Mouse (Mus musculus): Measurements from ENCODE around the gene Tmem243.

Tmem243 gene

DNA sequence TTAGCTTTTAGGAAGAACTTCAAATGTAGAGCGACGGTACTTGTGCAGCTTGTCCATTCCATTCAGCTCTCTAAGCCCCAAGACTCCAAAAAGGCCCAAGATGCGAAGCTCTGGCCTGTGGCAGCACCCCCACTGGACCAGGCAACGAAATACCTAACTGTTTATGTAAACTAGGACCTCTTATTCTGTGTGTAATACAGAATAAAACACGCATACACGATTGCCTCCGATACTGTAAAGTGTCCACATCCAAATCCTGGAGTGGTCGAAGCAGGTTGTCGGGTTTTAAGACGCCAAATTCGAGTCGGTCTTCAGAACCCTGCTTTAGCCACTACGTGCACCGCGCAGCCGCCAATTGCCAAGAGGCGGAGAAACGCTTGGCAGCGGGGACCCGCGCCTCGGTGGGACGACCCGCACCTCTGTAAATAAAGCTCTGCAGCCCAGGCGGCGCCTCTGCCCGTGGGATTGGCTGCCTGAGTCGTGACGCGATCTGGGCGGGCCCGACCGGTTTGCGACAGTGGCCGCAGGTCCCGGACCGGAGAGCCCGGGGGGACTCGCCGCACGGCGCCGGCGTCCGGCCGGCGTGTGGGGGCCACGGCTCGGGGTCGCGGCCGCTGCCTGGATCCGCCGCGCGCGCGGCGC is at the start of gene Tmem243:
TSS of gene Tmem243 (plus strand) at position 462 of the 642 bp plus-strand sequence.
- DNase-seq, result peak; percentile 95

DNA sequence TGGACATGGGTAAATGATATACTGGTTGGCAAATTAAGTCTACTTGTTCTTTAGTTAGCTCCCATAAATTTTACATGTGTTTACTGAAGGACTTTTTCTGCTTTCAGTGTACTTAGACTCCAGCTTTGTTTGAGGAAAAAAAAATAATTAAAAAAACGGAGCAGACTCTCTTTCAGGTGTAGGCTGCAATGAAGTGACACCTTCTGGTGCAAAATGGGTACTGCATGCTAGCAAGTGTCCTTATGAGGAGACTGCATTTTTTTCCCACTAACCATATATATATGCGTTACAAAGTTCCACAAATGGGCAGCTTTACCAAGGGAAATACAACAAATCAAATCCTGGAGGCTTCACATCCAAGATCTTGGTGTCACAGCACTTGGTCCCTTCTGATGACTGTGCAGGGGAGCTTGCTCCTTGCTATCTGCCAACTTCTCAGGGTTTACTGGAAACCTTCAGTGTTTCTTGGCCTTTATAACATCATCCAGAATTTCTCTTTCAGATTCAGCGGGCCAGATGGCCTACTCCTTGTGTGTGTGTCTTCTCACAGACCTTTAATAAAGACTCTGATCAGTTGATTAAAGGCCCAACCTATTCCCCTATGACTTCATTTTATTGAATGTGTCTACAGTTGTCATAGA is 44.3 kb upstream of the Tmem243 start:
- DNase-seq, result peak; percentile 75

DNA sequence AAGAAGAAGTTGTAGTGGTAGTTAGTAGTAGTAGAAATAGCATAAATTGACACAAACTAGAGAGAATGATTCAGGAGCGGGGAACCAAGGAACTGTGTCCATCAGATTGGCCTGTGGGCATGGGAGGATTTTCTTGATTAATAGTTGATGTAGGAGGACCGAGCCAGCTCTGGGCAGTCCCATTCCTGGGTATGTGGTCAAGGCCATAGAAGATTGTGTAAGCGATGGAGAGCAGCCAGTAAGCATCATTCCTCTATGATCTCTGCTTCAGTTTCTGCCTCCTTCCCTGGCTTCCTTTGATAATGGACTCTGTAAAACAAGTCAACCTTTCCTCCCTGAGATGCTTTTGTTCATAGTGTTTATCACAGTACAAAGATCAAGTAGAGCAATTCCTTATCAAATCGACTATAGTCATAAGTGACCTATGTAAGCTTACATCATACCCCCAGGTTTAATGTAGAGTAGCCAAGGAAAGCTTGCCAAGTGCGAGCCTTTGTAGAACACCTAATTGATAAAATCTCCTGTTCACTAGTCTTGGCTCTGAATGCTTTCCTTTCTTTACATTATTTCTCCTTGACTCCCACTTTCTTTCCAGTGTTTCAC is 43.1 kb upstream of the Tmem243 start:
- DNase-seq, result no peak

DNA sequence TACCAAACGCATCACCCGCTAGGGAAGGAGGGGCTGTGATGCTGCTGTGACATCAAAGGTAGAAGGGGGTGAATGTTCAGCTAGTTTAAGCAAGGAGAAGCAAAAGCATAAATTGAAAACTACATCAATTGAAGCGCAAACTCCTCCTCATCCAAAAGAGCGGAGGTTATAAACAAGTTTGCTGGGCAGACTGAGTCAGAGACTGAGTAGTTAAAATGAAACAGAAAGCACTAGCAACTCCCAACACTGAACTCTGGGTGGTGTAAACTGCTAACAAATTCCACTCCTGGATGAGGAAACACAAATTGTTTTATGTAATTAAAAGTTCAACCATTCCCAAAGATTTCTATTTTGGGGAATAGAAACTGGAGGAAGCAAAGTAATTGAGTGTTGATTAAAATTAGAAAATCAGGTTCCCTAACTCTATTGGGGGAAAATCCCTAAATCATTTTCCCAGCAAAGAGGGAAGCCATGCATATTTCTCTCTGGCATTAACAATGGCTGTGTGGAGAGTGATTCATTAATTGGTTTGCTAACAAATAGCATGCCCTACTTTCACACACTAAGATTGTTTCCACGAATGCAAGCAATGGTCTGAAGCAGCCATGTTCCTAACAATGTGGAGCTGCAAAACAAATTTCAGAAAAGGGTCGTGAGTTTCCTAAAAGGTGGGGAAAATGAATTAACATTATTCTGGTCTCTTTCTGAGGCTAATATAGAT is 41.0 kb upstream of the Tmem243 start:
- no peak for DNase-seq

DNA sequence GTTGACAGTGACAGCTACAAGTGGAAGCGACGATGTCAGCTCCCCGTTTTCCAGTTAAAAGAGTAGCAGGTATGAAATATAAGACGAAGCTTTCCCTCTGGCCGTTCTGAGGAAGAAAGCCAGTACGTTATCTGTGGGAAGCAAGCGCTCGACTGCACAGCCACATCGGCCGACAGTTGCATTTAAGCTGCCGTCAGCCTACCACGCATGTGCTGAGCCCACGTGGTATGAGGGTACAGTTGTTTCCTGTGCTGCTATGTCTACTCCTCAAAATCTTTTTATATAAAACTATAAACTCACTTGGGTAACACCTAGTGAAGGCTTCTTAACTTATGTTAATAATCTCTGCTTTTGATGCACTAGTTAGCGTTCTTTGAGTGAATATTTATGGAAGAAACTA is 40.2 kb upstream of the Tmem243 start:
- no peak for DNase-seq

DNA sequence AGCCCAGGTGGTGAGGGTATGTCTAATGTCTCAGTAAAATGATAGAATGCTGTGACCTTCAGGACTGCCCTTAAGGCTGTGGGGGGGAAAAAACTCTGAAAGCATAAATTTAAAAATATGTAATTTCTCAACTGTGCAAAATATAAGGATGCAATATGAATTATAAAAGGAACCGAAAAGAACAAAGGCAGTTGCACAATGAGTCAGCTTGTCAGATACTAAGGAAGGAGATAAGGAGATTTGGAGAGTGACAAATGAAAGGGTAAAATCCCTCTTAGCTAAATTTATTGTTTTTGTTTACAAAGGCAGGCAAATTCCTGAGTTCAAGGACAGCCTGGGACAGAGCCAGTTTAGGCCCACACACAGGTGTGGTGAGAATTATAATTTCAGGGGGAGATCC is 36.3 kb upstream of the Tmem243 start:
- no peak for DNase-seq

DNA sequence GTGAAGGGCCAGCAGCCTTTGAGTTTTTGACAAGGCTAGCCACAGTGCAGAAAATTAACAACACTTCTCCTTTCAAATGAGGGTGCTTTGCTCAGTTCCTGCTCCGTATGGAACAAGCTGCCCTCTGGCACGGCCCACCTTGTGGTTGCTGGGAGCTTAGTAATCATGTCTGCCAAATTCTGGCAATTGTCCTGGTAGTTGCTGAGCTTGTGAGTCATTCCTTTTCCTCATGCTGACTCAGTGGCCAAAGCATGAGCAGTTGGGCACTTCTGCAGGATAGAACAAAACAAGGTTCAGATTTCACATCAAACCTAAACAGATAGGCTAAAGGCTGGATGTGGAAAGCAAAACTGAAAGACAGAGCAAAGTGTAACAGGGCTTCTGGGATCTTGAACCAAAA is 31.6 kb upstream of the Tmem243 start:
- DNase-seq, result peak; percentile 29

DNA sequence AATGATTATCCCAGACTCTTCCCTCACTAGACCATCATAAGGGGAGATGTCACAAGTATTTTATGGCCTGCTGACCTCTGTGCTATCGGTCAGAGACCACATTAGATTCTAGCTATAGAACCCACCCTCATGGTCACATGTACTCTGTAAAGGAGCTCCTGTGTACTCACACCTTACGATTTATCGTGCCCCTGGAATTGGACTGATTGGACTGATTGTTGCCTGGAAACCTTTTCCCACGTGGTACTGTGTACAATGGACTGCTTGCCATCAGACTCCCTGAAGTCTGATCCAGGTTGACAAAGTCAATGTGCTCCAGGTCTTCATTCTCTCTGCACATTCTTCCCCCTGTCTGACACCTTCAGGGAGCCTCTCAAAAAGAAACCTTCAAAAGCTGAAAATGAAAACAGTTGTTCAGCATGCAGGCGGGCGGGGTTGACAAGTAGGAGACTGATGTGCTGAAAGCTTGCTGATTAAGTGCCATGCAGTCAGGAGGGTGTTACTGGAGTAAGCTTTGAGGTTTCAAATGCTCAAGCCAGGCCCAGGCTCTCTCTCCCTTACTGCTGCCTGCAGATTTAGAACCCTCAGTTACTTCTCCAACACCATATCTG is 30.8 kb upstream of the Tmem243 start:
- DNase-seq, result no peak

DNA sequence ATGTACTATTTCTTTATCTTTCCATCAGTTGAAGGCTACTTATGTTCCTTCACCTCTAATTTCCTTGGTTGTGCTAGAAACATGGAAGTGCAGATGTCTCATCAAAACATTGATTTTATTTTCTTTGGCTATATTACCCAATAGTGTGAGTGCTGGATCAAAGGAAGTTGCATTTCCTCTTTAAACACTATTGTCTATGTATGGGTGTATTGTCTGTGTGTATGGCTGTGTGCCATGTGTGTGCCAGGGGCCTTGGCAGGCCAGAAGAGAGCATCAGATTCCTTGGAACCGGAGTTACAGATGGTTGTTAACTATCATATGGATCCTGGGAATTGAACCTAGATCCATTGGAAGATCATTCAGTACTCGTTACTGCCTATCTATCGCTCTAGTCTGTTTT is 29.1 kb upstream of the Tmem243 start:
- DNase-seq, result no peak

DNA sequence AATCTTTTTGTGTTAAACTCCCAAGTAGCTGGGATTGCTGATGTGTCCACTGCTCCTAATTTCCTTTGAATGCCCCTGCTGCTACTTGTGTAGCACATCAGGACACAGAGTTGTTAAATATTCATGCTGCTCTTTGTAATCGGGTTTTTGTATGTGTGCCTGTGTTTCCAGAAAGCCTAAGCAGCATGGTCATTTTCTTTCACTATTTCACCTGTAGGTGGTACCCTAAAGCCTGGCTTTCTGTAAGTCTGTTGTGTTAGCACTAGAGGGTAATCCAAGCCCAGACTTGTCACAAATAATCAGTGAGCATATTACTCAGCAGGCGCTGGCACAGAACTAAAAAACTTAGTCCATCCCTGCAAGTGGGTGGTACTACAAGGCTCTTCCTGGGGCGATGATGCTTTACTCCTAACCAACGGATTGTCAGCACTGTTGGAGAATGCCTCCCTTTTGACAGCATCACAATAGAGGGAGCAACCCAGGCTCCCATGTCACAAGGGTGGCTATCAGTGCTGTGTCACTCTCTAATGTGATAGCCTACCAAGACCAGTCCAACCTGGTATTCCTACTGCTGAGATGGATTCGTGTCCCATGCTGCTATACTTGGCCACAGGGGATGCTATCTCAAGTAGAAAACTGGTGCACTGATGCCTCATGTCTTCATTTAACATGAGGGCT is 27.2 kb upstream of the Tmem243 start:
- peak; percentile 32 for DNase-seq

DNA sequence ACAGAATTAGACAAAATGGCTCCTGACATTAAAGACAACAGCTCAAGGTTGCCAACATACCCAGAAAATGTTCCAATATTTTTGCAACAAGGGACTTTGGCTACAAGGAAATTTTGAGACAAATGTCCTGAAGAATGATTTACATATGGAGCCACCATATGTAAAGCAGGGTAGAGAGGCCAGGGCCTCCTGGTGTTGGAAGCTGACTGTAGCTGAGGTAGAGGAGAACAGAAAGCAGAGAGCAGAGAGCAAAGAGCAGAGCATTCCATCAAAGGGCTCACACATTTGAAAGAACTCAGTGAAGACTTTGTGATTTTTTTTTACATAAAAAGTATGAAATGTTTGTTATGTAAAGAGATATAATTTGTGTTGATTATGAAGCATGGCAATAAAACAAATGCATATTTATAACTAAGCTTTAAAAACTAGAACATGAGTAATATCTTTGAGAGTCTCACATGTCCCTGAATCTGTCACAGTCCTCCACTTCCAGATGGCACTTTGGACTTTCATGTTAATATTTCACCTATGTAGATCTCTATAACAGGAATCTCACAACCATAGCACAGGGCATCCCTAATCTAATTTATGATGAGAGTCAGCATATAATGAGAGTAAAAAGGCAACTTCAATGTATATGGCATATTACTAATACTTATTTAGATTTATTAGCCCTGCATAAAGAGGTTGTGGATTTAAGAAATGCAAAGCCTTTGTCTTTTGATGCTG is 20.5 kb upstream of the Tmem243 start:
- DNase-seq, result no peak

DNA sequence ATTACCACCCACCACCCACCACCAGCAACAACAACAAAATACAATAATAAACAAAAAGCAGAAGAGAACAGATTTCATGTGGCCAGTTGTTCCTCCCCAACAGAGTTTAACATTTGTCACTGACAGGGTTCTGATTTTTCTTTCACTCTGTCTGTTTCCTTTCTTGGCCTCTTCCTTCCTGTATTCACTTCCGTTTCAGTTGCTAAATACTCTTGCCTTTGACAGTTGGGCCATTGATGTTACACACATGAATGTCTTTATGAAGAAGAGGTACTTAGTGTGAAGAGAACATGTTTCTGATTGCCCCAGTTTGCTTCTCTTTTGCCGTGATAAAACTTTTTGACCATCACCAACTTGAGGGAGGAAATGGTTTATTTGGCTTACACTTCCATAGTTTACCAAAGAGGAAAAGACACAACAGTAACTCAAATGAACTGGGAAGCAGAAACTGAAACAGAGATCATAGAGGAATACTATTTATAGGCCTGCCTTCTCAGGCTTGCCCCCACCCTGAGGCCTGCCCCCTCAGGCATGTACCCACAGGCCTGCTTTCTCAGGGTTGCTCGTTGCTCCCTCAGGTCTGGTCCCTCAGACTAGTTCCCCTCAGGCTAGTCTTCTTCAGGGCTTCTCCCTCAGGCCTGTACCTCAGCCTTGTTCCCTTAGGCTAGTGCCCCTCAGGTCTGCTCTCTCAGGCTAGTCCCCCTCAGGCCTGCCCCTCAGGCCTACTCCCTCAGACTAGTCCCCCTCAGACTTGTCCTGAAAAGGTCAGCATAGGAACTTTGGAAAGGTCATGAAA is 13.3 kb upstream of the Tmem243 start:
- DNase-seq, result no peak

DNA sequence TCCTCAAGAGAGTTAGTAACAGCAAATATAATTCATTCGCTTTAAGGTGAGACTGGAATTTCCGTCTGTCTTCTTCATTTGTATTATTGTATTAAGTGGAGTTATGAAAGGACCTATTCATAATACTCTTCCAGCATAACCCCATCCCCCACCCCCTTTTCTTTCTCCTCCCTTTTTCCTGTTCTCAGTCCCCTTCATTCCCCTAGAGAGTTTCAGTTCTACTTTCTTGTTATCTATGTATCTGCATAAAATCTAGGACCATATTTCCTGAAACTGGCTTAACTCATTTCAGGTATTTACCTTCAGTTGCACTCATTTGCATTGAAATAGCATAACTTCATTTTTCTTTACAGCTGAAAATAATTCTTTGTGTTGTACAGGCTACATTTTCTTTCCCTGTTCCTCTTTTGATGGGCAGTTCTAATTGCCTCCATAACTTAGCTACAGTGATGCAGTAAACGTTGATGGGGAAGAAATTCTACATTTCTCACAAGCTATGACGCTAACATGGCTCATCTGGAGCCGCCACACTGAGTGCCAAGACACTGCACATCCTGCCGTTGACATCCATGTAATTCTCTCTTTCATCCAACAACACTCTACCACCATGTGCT is 9.9 kb upstream of the Tmem243 start:
- no peak for DNase-seq

DNA sequence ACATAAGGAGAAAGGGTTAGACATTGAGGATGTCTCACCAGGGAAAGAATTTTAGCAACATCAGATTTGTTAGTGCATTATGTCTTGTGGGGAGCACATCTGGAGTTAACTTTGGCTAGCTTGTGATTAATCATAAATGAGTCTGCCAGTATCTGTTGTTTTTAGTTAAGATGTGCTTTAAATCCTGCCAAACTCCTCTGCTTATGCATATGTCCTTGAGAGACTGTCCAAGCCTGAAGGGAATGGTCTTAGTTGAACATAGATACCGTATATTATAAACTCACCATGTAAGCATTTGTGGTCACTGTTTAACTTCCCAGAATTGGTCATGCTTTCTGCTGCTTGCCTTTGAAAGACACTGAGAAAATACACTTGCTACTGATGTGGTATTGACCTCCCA is 7.8 kb upstream of the Tmem243 start:
- no peak for DNase-seq

DNA sequence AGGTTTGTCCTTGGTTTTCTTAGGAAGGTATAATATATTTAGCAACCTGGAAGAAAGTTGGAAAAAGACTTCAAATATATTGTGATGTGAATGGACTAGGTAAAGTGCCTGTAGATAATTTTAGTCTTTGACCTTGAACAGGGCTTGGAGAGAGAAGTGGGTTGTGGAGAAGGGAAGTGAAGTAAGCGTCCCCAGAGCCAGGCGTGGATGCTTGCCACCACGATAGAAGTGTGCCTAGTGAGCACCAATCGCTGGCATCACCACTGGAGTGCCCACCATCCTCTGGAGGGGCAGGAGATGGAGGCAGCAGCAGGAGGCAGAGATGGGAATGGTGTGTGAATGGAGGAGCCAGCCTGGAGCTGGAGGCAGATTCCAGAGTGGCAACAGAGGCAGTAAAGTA is 7.0 kb upstream of the Tmem243 start:
- no peak for DNase-seq

DNA sequence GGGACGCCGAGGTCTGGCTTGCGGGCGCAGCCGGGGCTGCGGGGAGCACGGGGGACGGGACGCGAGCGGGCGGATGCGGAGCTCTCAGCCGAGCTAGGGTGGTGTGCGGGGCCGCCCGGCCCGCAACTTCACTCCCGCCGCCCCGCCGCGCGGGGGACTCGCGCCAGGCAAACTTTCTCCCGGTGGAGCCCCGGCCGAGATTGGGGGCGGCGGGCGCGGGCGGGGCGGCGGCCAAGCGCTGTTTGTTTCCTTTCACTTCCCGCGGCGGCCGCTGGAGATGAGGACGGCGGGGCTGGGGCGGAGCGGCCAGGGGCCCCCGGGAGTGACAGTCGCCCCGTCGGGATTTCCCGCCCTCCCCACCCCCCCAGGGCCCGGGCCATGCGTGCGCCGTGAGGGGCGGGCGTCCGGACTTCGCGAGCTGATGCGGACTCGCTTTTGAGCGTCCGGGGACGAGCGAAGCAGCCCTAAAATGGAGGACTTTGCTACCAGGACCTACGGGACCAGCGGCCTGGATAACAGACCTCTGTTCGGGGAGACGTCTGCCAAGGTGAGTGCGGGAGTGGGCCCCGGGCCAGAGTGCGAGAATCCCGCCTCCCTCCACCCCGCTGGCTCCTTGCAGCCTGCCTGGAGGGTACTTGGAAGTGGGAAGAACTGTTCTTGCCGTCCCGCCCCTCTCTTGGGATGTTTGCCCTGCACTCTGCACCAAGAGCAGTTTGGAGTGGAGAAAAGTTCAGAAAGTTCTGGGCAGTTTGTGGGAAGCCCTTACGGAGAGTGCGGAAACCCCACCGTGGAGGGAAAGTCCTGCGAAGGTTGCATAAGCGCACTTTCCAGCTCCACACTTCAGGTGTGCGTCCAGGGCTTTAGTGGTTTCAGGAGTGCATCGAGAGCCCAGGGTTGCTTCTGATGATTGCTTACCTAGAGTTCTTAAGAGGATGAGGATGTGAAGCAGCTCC is 657 bp downstream of the Tmem243 start:
- peak; percentile 70 for DNase-seq

DNA sequence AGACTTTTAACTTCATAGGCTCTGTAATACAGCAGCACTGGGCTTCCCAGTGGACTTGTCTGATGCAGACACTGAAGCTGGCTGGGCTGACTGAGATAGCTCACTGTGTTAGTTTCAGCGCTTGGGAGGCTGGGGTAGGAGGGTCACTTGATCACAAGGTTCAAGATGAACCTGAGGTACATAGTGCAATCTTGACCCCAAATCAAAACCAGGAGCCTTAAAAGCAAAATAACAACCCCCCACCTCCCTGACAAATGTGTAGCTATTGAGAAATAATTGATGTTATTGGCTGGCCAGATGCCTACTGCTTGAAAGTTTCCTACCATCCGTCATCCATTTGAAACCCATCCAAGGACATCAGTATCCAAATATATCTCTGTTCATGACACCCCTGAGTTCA is 2.2 kb downstream of the Tmem243 start:
- DNase-seq, result no peak

DNA sequence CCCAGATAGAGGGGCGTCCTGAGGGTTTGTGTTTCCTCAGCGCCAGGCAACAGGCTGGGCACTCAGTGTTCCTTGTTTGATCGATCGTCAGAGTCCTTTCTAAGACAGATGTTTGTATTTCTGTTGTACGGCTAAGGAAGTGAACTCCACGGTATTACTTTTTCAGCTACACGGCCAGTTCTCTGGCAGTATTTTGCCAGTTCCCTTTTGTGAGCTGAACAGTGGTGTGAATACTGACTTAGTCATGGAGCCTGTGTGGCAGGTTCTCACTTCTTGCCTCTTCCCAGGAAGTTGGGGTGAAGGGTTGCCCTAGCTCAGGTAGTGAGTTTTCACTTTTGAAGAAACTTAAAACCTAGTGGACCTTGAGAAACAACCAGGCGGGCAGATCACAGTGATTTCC is 3.5 kb downstream of the Tmem243 start:
- DNase-seq, result no peak

DNA sequence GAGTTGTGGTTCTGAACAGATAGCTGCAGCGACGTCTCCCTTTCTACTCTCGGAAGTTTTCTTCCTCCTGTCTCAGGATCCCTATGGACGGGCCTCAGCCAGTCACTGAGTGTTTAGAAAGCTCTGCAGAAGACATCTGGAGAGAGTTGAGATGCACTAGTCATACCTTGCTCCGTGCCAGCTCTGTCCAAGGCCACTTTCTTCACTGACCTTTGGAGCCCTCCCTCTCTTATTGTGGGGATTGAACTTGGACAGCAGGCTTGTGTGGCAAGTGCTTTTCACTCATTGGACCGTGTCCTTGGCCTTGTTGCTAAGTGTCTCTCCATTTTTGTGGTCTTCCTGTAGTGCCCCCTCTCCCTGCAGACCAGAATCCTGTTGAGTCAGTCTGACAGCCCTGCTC is 6.3 kb downstream of the Tmem243 start:
- DNase-seq, result peak; percentile 22
